ENCODE assay signal across 21 mouse cellular contexts in the genomic region with DNA sequence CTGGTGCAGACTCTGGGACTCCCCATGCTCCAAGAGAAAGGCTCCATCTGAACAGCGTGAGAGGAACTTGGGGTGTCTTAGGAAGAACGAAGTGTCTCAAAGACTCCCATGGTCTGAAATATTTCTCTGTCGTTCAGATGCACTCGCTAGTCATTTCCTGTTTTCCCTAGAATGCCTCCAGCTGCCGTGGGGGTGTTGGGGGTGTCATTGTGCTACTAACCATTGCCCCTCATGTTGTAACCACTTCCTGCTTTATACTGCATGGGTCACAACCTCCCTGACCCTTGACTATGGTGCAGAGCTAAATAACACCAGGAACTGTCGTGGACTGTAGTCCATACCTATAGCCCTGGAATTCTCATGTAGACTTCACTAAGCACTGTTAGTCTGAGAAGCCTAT.
DNase-seq lines count a peak whose midpoint lies in the region; ATAC-seq lines count a peak whose summit lies in the region.
"Had no signal": no experiment of that assay in that cellular context is flagged by ENCODE, and none has a peak within 500 bp of the region (broad histone marks: within the 10 kb centered on the region; RNA-seq: fewer than 3 reads in every experiment).

No protein-coding gene starts in this region.

- H3K4me2 ChIP-seq in kidney, embryonic 14.5 days (replicated peaks; ENCODE audit: low read depth, low read length): no peak overlapping the region
- H3K4me2 ChIP-seq in forebrain, embryonic 14.5 days (ENCODE audit: low read length): no peak overlapping the region
- H3K4me2 ChIP-seq: heart, embryonic 11.5 days; hindbrain, embryonic 15.5 days; stomach, embryonic 15.5 days had no signal

- WGBS in kidney, embryonic 14.5 days: 40% methylated on average over 6 of the region's 6 CpGs
- 88% methylated on average over 6 of the region's 6 CpGs for WGBS in forebrain, embryonic 14.5 days
- 83% methylated on average over 6 of the region's 6 CpGs for WGBS in forebrain, embryonic 10.5 days

- H3K9me3 ChIP-seq in kidney, embryonic 14.5 days (ENCODE audit: control insufficient read depth, low read length): no peaks in the 10 kb centered on the region
- H3K9me3 ChIP-seq in forebrain, embryonic 14.5 days (replicated peaks; ENCODE audit: control insufficient read depth, low read length): no peaks in the 10 kb centered on the region
- no peaks in the 10 kb centered on the region for H3K9me3 ChIP-seq in forebrain, embryonic 10.5 days
- H3K9me3 ChIP-seq: hindbrain, embryonic 15.5 days; stomach, embryonic 15.5 days had no signal

- peaks cover 6% of the 10 kb centered on the region; the same call in 1 of the 2 replicates for H3K4me1 ChIP-seq in kidney, embryonic 14.5 days (ENCODE audit: control insufficient read depth, insufficient read depth, low read length)
- peaks cover 20% of the 10 kb centered on the region for H3K4me1 ChIP-seq in forebrain, embryonic 14.5 days (ENCODE audit: control insufficient read depth, insufficient read depth, low read length)
- peaks cover 10% of the 10 kb centered on the region for H3K4me1 ChIP-seq in forebrain, embryonic 10.5 days

- H3K27me3 ChIP-seq in kidney, embryonic 14.5 days (ENCODE audit: control insufficient read depth, insufficient read depth, low read length): no peaks in the 10 kb centered on the region
- H3K27me3 ChIP-seq in splenic B cell, adult 2 months (ENCODE audit: control insufficient read depth, insufficient read depth, low read length, poor library complexity, severe bottlenecking): no peaks in the 10 kb centered on the region
- no peaks in the 10 kb centered on the region for H3K27me3 ChIP-seq in forebrain, embryonic 14.5 days (replicated peaks; ENCODE audit: control insufficient read depth, insufficient read depth, low read length)
- H3K27me3 ChIP-seq in forebrain, embryonic 10.5 days (ENCODE audit: poor library complexity, severe bottlenecking): no peaks in the 10 kb centered on the region
- H3K27me3 ChIP-seq: hindbrain, embryonic 15.5 days; stomach, embryonic 15.5 days had no signal

- DNase-seq in kidney, adult 18-20 months: peak; percentile 5
- DNase-seq in spleen, postnatal 36 days (ENCODE audit: low spot score in 2 of 2): peak; percentile 36 to 43
- DNase-seq in spleen, postnatal 4 days (ENCODE audit: low spot score in 2 of 2): no peak
- peak; percentile 6 for DNase-seq in splenic B cell, adult 2 months (ENCODE audit: low read depth, low spot score)
- DNase-seq in gastrocnemius, adult 18-20 months (ENCODE audit: low spot score): no peak
- no peak for DNase-seq in forebrain, embryonic 14.5 days (ENCODE audit: low spot score)
- DNase-seq in forebrain, embryonic 10.5 days (ENCODE audit: extremely low spot score, low spot score): no peak
- DNase-seq: adrenal gland, adult 8-10 months; cerebellum, adult 18-20 months; gastrocnemius, postnatal 36 days; lung, adult 2 months; lung, postnatal 4 days; midbrain, embryonic 14.5 days; right cerebral cortex, adult 18-20 months had no signal

- H3K4me3 ChIP-seq in kidney, embryonic 14.5 days (ENCODE audit: low read length): no peak overlapping the region
- no peak overlapping the region for H3K4me3 ChIP-seq in forebrain, embryonic 14.5 days (ENCODE audit: low read depth, low read length)
- H3K4me3 ChIP-seq in forebrain, embryonic 10.5 days: no peak overlapping the region
- H3K4me3 ChIP-seq: erythroblast, embryonic 14.5 days; hindbrain, embryonic 15.5 days; myocyte; stomach, embryonic 15.5 days had no signal

- H3K27ac ChIP-seq in kidney, embryonic 14.5 days (ENCODE audit: low read depth, low read length): no peak overlapping the region
- no peak overlapping the region for H3K27ac ChIP-seq in forebrain, embryonic 14.5 days (ENCODE audit: low read depth, low read length)
- no peak overlapping the region for H3K27ac ChIP-seq in forebrain, embryonic 10.5 days
- H3K27ac ChIP-seq: hindbrain, embryonic 15.5 days; stomach, embryonic 15.5 days had no signal

- H3K9ac ChIP-seq in kidney, embryonic 14.5 days (ENCODE audit: low read depth, low read length): no peak overlapping the region
- no peak overlapping the region for H3K9ac ChIP-seq in forebrain, embryonic 14.5 days (ENCODE audit: low read length)
- H3K9ac ChIP-seq: hindbrain, embryonic 15.5 days; stomach, embryonic 15.5 days had no signal

- H3K36me3 ChIP-seq in kidney, embryonic 14.5 days (ENCODE audit: control insufficient read depth, insufficient read depth, low read length): no peaks in the 10 kb centered on the region
- H3K36me3 ChIP-seq in splenic B cell, adult 2 months (ENCODE audit: control insufficient read depth, insufficient read depth, low read length, poor library complexity, severe bottlenecking): no peaks in the 10 kb centered on the region
- H3K36me3 ChIP-seq in forebrain, embryonic 14.5 days (ENCODE audit: control insufficient read depth, insufficient read depth, low read length): no peaks in the 10 kb centered on the region
- no peaks in the 10 kb centered on the region for H3K36me3 ChIP-seq in forebrain, embryonic 10.5 days (replicated peaks)
- H3K36me3 ChIP-seq: hindbrain, embryonic 15.5 days; stomach, embryonic 15.5 days had no signal

- ATAC-seq in kidney, embryonic 14.5 days (ENCODE audit: low FRiP score, low TSS enrichment): no peak
- ATAC-seq in forebrain, embryonic 14.5 days: no peak
- ATAC-seq: intestine, embryonic 16.5 days had no signal

Comparison
In these comparisons a context has a peak if more than half of its experiments do, and no peak if none do; other contexts are left out.
1. DNase-seq: peak in kidney, adult 18-20 months (single experiment), spleen, postnatal 36 days (2 of 2) and splenic B cell, adult 2 months (single experiment); none in spleen, postnatal 4 days (0 of 2), gastrocnemius, adult 18-20 months (single experiment), forebrain, embryonic 14.5 days (single experiment) and forebrain, embryonic 10.5 days (single experiment).